Mouse (Mus musculus) limb, embryonic 10.5 days (tissue): Measurements from ENCODE around the gene AI593442. TPM values are rescaled to one million over a fixed set of nuclear protein-coding genes. Genes with fewer than 3 reads are reported as not detected.

Experiments used
- DNase-seq: peaks from one replicate; pipeline ENCODE4 v3.0.0-alpha.2; 2017; ENCODE audit warnings: low spot score
- H3K27ac ChIP-seq: fragments of 300-500 bp; sonication (generic); 2 replicates; pipeline ENCODE4 v1.5.1; 2016; ENCODE audit warnings: mild to moderate bottlenecking
- H3K27me3 ChIP-seq: fragments of 300-500 bp; sonication (generic); 2 replicates; pipeline ENCODE4 v1.6.1; 2016; ENCODE audit warnings: low read depth, mild to moderate bottlenecking; ENCODE audit not compliant: poor library complexity, severe bottlenecking
- H3K36me3 ChIP-seq: fragments of 300-500 bp; sonication (generic); 2 replicates; pipeline ENCODE4 v1.6.1; 2016; ENCODE audit warnings: mild to moderate bottlenecking, moderate library complexity
- H3K4me1 ChIP-seq: fragments of 300-500 bp; sonication (generic); 2 replicates; pipeline ENCODE4 v1.6.1; 2016
- H3K4me3 ChIP-seq: fragments of 300-500 bp; sonication (generic); 2 replicates; pipeline ENCODE4 v1.5.1; 2016; ENCODE audit warnings: mild to moderate bottlenecking, moderate library complexity
- H3K9me3 ChIP-seq: fragments of 300-500 bp; sonication (generic); replicated peaks from 2 replicates; pipeline ENCODE4 v1.6.1; 2016; ENCODE audit warnings: mild to moderate bottlenecking
- WGBS: fragments of 180-500 bp; shearing (Covaris S2); methylation state at CpG from one replicate; pipeline ENCODE4 v1.1.7; 2016; 5-methylcytosine and 5-hydroxymethylcytosine counted together
- polyA plus RNA-seq: library from polyadenylated mRNA; unstranded; fragments of >200 nt; fragmentation: Nextera tagmentation; extraction: Ambion mirVana; gene quantifications from 2 replicates; pipeline ENCODE4 v1.2.1, GENCODE M21; 2016

AI593442 gene
- polyA plus RNA-seq, 1 experiment from 2014 or later: 0.11 TPM

DNA sequence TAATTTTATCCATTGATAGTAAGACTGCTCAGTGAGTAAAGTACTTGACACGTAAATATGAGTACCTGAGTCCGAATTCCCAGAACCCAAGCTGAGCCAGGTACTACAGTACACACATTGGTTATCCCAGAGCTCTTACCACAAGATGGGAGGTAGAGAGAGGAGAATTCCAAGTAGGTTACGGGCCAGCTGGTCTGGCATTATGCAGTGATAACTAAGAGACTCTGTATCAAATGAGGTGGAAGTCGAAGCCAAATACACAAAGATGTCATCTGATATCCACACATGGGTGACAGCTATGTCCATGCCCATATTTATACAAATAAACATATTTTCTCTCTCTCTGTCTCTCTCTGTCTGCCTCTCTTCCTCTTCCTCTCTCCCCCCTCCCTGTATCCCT lies 35.4 kb downstream of the AI593442 start:
- H3K27ac ChIP-seq: no peak overlapping the region
- H3K4me3 ChIP-seq: no peak overlapping the region
- no peaks in the 10 kb centered on the region for H3K9me3 ChIP-seq
- no peaks in the 10 kb centered on the region for H3K36me3 ChIP-seq
- H3K27me3 ChIP-seq: no peaks in the 10 kb centered on the region
- H3K4me1 ChIP-seq: no peaks in the 10 kb centered on the region
- WGBS: 90% methylated on average over 4 of the region's 4 CpGs
- DNase-seq: no peak

GRCm38 (mm10) chr9:52635991-52636390 lies 43.6 kb downstream of the AI593442 start:
- no peaks in the 10 kb centered on the region for H3K9me3 ChIP-seq
- H3K4me3 ChIP-seq: no peak overlapping the region
- H3K27me3 ChIP-seq: no peaks in the 10 kb centered on the region
- no peak for DNase-seq
- 57% methylated on average over 2 of the region's 2 CpGs for WGBS
- H3K27ac ChIP-seq: no peak overlapping the region
- 0 out of 2 replicates have a peak, but pooled peaks cover 3% of the 10 kb centered on the region for H3K4me1 ChIP-seq
- no peaks in the 10 kb centered on the region for H3K36me3 ChIP-seq

GRCm38 (mm10) chr9:52623926-52624325 lies 55.7 kb downstream of the AI593442 start:
- Histone ChIP-seq H3K27ac (no peak overlapping the region), H3K9me3 (no peaks in the 10 kb centered on the region), H3K4me3 (no peak overlapping the region), H3K36me3 (no peaks in the 10 kb centered on the region), H3K27me3 (no peaks in the 10 kb centered on the region), H3K4me1 (no peaks in the 10 kb centered on the region)
- DNase-seq: no peak
- WGBS: 77% methylated on average over 4 of the region's 4 CpGs
